ENCODE assay signal across 10 mouse cellular contexts in genomic region chr16:95209011-95209466, GRCm38 (mm10). TPM values are rescaled to one million over a fixed set of nuclear protein-coding genes. Genes with fewer than 3 reads are reported as not detected.
A peak's percentile ranks its signal among the peaks of the same experiment; 100 is the strongest.
DNase-seq lines count a peak whose midpoint lies in the region; ATAC-seq and TF ChIP-seq lines count a peak whose summit lies in the region.
"Had no signal": no experiment of that assay in that cellular context is flagged by ENCODE, and none has a peak within 500 bp of the region (broad histone marks: within the 10 kb centered on the region; RNA-seq: fewer than 3 reads in every experiment).

No protein-coding gene starts in this region.

- H3K4me3 ChIP-seq in kidney, embryonic 16.5 days (ENCODE audit: low read length), result no peak overlapping the region
- no peak overlapping the region for H3K4me3 ChIP-seq in kidney, postnatal 0 days (replicated peaks; ENCODE audit: low read depth, low read length)
- H3K4me3 ChIP-seq: hindbrain, embryonic 15.5 days; neural tube, embryonic 13.5 days had no signal

- H3K4me1 ChIP-seq in kidney, embryonic 16.5 days (ENCODE audit: insufficient read depth, low read length), result no peaks in the 10 kb centered on the region
- no peaks in the 10 kb centered on the region for H3K4me1 ChIP-seq in kidney, postnatal 0 days (replicated peaks; ENCODE audit: insufficient read depth, low read length)
- H3K4me1 ChIP-seq: hindbrain, embryonic 15.5 days; neural tube, embryonic 13.5 days had no signal

- H3K9me3 ChIP-seq in kidney, embryonic 16.5 days (ENCODE audit: low read length), result no peaks in the 10 kb centered on the region
- H3K9me3 ChIP-seq in kidney, postnatal 0 days (replicated peaks; ENCODE audit: low read length), result no peaks in the 10 kb centered on the region
- H3K9me3 ChIP-seq: hindbrain, embryonic 15.5 days; neural tube, embryonic 13.5 days had no signal

- no peak overlapping the region for H3K4me2 ChIP-seq in kidney, embryonic 16.5 days (replicated peaks; ENCODE audit: low read depth, low read length)
- H3K4me2 ChIP-seq in kidney, postnatal 0 days (ENCODE audit: low read length), result no peak overlapping the region
- H3K4me2 ChIP-seq: hindbrain, embryonic 15.5 days; neural tube, embryonic 13.5 days had no signal

- H3K27ac ChIP-seq in kidney, embryonic 16.5 days (ENCODE audit: low read length), result no peak overlapping the region
- no peak overlapping the region for H3K27ac ChIP-seq in kidney, postnatal 0 days
- H3K27ac ChIP-seq: hindbrain, embryonic 15.5 days; neural tube, embryonic 13.5 days had no signal

- H3K9ac ChIP-seq in kidney, embryonic 16.5 days (replicated peaks; ENCODE audit: low read length), result no peak overlapping the region
- H3K9ac ChIP-seq in kidney, postnatal 0 days (ENCODE audit: low read depth, low read length), result no peak overlapping the region
- H3K9ac ChIP-seq: hindbrain, embryonic 15.5 days; neural tube, embryonic 13.5 days had no signal

- no peaks in the 10 kb centered on the region for H3K36me3 ChIP-seq in kidney, embryonic 16.5 days (ENCODE audit: insufficient read depth, low read length)
- no peaks in the 10 kb centered on the region for H3K36me3 ChIP-seq in kidney, postnatal 0 days (ENCODE audit: insufficient read depth, low read length)
- H3K36me3 ChIP-seq: hindbrain, embryonic 15.5 days; neural tube, embryonic 13.5 days had no signal

- peak; percentile 12 for DNase-seq in kidney, adult 11 months
- peak; percentile 1 for DNase-seq in Muller cell, postnatal 12 days (ENCODE audit: inconsistent ontology term)
- peak; percentile 69 to 70 for DNase-seq in cerebellum, postnatal 14 days
- peak; percentile 58 for DNase-seq in kidney, postnatal 0 days (ENCODE audit: low spot score)
- DNase-seq in urinary bladder, postnatal 14 days (ENCODE audit: low spot score), result no peak
- DNase-seq in layer of hippocampus, postnatal 36 days, result no peak

- peak; percentile 64 for TF ChIP-seq CTCF in kidney, postnatal 0 days (IDR thresholded peaks at IDR 0.05; ENCODE audit: low read depth)

- 8% methylated on average over 1 of the region's 1 CpGs for WGBS in kidney, embryonic 16.5 days
- WGBS in kidney, postnatal 0 days, result 33% methylated on average over 1 of the region's 1 CpGs

- H3K27me3 ChIP-seq in kidney, embryonic 16.5 days (ENCODE audit: insufficient read depth, low read length), result no peaks in the 10 kb centered on the region
- no peaks in the 10 kb centered on the region for H3K27me3 ChIP-seq in kidney, postnatal 0 days (ENCODE audit: insufficient read depth, low read length)
- H3K27me3 ChIP-seq: hindbrain, embryonic 15.5 days; neural tube, embryonic 13.5 days had no signal

- no peak for ATAC-seq in kidney, embryonic 16.5 days (ENCODE audit: low FRiP score, low TSS enrichment)
- no peak for ATAC-seq in kidney, postnatal 0 days (replicated peaks; ENCODE audit: low FRiP score, low read depth)
- ATAC-seq in erythroid progenitor cell, adult 5-6 weeks (replicated peaks; ENCODE audit: low FRiP score, poor library complexity, severe bottlenecking), result no peak

RNA-seq across cellular contexts. Expression of gene Kcnj15, which starts 48.3 kb away (rescaled TPM):
- 4.6 and 5.4 TPM in 2 replicates for polyA plus RNA-seq in kidney, embryonic 16.5 days (2015; fragmentation: Nextera tagmentation; extraction: Ambion mirVana)
- polyA plus RNA-seq in kidney, postnatal 0 days (2015; fragmentation: Nextera tagmentation; extraction: Ambion mirVana), result 14.7 and 15.9 TPM in 2 replicates
- total RNA-seq in erythroid progenitor cell, adult 5-6 weeks (2015; ENCODE audit: low replicate concordance), result not detected in 2 replicates
- not detected in 2 replicates for total RNA-seq in erythroid progenitor cell, adult 5-6 weeks (2017; ENCODE audit: low replicate concordance)
- not detected for total RNA-seq in layer of hippocampus, postnatal 36 days (2021)

Comparison
In these comparisons a context has a peak if more than half of its experiments do, and no peak if none do; other contexts are left out.
1. DNase-seq: peak in kidney, adult 11 months (single experiment), Muller cell, postnatal 12 days (single experiment), cerebellum, postnatal 14 days (2 of 2) and kidney, postnatal 0 days (single experiment); none in urinary bladder, postnatal 14 days (single experiment) and layer of hippocampus, postnatal 36 days (0 of 2).